Mouse (Mus musculus): ENCODE measurements around the gene Plekhg2.

DNA sequence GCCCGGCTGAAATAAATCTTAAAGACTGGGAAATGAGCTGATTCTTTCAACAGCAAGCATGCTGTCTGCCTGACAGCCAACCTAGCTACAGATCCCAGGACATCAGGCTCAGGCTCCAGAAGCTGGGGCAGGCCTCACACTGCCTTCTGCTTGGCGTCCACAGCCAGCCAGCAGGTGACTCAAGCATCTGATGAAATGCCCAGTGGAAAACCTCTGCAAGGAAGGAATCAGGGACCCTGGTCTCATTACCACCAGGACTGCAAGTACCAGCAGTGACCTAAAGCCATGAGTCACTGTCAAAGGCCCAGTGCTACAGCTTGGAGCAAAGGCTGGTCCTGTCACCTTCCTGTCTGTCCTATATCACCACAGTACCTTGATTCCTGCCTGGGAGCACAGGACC lies 36.9 kb downstream of the Plekhg2 start:
- TF ChIP-seq CTCF (IDR thresholded peaks at IDR 0.05; ENCODE audit: low read depth, low read length), result no peak
- TF ChIP-seq POLR2AphosphoS5 (IDR thresholded peaks at IDR 0.05; ENCODE audit: insufficient replicate concordance, low read depth, low read length), result no peak
- TF ChIP-seq GATA1 (IDR thresholded peaks at IDR 0.05; ENCODE audit: borderline replicate concordance, low read length), result no peak

Measured in G1E (cell line).